Mouse (Mus musculus): ENCODE measurements at regions not wholly inside any gene's neighbourhood (a gene's known extent, or its start where the extent isn't known, plus 50 kb on each side); places are given as distances from the start of the nearest gene placed in this dataset.

GRCm38 (mm10) chr9:91134325-91134724, 227.9 kb upstream of the Zic4 start:
- TF ChIP-seq CTCF (IDR thresholded peaks at IDR 0.05), result no peak
- TF ChIP-seq EP300 (IDR thresholded peaks at IDR 0.05), result no peak
